Mouse (Mus musculus): ENCODE results near the gene Ccdc188.

DNA sequence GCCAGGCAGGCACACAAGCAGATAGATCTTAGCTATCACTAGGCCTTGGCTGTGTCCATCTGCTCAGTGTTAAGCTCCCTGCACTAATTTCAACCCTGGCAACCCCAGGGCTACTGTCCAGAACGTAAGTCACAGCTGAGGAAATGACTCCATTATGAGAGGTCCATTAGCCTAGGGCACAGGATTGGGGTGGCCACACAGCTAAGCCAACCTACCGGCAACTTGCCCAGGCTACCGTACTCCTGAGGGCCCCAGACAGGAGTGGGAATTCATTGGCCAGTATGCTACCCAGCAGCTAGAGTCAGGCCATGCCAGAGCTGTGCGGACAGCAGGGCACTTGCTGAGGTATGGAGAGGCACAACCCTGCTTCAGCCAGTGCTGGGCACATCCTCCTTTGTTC lies 11.2 kb downstream of the Ccdc188 start:
- TF ChIP-seq CTCF (IDR thresholded peaks at IDR 0.05; ENCODE audit: low read depth, low read length) (no peak), POLR2A (IDR thresholded peaks at IDR 0.05; ENCODE audit: insufficient read depth, low read length) (no peak)

All from ES-Bruce4 (cell line).